Comparison of ENCODE assay signal across 27 mouse cellular contexts in the genomic region with DNA sequence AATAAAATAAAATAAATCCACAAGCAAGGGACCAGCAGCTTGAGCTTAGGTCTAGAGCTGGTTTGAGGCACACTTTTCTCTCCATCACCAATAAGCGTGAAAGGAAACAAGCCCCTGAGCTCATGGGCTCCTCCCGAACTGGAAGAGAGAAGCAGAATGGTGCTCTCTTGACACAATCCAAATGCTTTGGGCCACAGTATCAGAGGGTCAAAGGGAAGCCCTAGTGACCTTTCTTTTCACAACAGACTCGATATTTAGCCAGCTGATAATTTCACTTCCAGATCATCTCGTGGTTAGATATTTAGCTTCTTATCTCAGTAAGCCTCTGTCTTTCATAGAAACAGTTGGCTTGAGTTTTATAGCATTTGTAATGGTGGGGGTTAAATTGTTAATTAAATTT. TPM values are rescaled to one million over a fixed set of nuclear protein-coding genes. Genes with fewer than 3 reads are reported as not detected.
DNase-seq lines count a peak whose midpoint lies in the region; ATAC-seq and TF ChIP-seq lines count a peak whose summit lies in the region.
"Had no signal": no experiment of that assay in that cellular context is flagged by ENCODE, and none has a peak within 500 bp of the region (broad histone marks: within the 10 kb centered on the region; RNA-seq: fewer than 3 reads in every experiment).

No protein-coding gene starts in this region.

- 30% methylated on average over 4 of the region's 4 CpGs for WGBS in heart, adult 2 months
- WGBS in kidney, embryonic 14.5 days = 38% methylated on average over 4 of the region's 4 CpGs
- WGBS in midbrain, embryonic 11.5 days = 75% methylated on average over 4 of the region's 4 CpGs
- 83% methylated on average over 4 of the region's 4 CpGs for WGBS in midbrain, embryonic 15.5 days

- TF ChIP-seq CTCF in heart, adult 2 months (IDR thresholded peaks at IDR 0.05) = no peak

- no peak overlapping the region for H3K4me2 ChIP-seq in kidney, embryonic 14.5 days (replicated peaks; ENCODE audit: low read depth, low read length)
- H3K4me2 ChIP-seq in midbrain, embryonic 11.5 days = no peak overlapping the region
- no peak overlapping the region for H3K4me2 ChIP-seq in midbrain, embryonic 15.5 days
- H3K4me2 ChIP-seq: embryonic facial prominence, embryonic 12.5 days; embryonic facial prominence, embryonic 15.5 days; heart, embryonic 11.5 days; hindbrain, embryonic 14.5 days had no signal

- intact Hi-C loops in heart, adult 2 months (cut with DNase I) = no loop called here
- intact Hi-C loops in heart, postnatal 36 days (cut with DNase I) = no loop called here
- intact Hi-C loops in left cerebral cortex, postnatal 4 days (cut with DNase I) = no loop called here

- ATAC-seq in kidney, embryonic 14.5 days (ENCODE audit: low FRiP score, low TSS enrichment) = no peak
- ATAC-seq in midbrain, embryonic 11.5 days (ENCODE audit: low FRiP score) = no peak
- ATAC-seq in midbrain, embryonic 15.5 days (replicated peaks) = no peak
- ATAC-seq: forebrain, embryonic 14.5 days; forebrain, postnatal 0 days; hindbrain, postnatal 0 days; Patski had no signal

- TF ChIP-seq EP300 in heart, adult 2 months (IDR thresholded peaks at IDR 0.05; ENCODE audit: insufficient read depth, low read depth, low read length) = no peak

- no peak for DNase-seq in heart, adult 2 months
- DNase-seq in heart, postnatal 36 days = no peak
- peak; percentile 61 for DNase-seq in kidney, adult 9 months
- DNase-seq in midbrain, embryonic 11.5 days (ENCODE audit: low spot score, missing footprints) = peak; percentile 49
- DNase-seq in kidney, postnatal 36 days = peak; percentile 22 to 68
- DNase-seq in left cerebral cortex, postnatal 4 days = no peak
- DNase-seq: adrenal gland, postnatal 10 days; adrenal gland, postnatal 36 days; cerebellum, adult 11 months; cerebellum, adult 2 months; cerebellum, adult 9-11 months; cerebellum, postnatal 25 days; forebrain, postnatal 0 days; gastrocnemius, adult 2 months; gastrocnemius, postnatal 25 days; heart, postnatal 4 days had no signal

- peaks cover 48% of the 10 kb centered on the region for H3K36me3 ChIP-seq in heart, adult 2 months (ENCODE audit: control insufficient read depth, insufficient read depth, low read length)
- H3K36me3 ChIP-seq in kidney, embryonic 14.5 days (ENCODE audit: control insufficient read depth, insufficient read depth, low read length) = no peaks in the 10 kb centered on the region
- no peaks in the 10 kb centered on the region for H3K36me3 ChIP-seq in midbrain, embryonic 11.5 days (ENCODE audit: control insufficient read depth, insufficient read depth, low read length)
- no peaks in the 10 kb centered on the region for H3K36me3 ChIP-seq in midbrain, embryonic 15.5 days (replicated peaks)
- H3K36me3 ChIP-seq: embryonic facial prominence, embryonic 12.5 days; embryonic facial prominence, embryonic 15.5 days; G1E had no signal

- no peaks in the 10 kb centered on the region for H3K27me3 ChIP-seq in heart, adult 2 months (ENCODE audit: control insufficient read depth, insufficient read depth, low read length)
- H3K27me3 ChIP-seq in kidney, embryonic 14.5 days (ENCODE audit: control insufficient read depth, insufficient read depth, low read length) = no peaks in the 10 kb centered on the region
- no peaks in the 10 kb centered on the region for H3K27me3 ChIP-seq in midbrain, embryonic 11.5 days (ENCODE audit: control insufficient read depth, insufficient read depth, low read length)
- H3K27me3 ChIP-seq in midbrain, embryonic 15.5 days (replicated peaks) = no peaks in the 10 kb centered on the region
- H3K27me3 ChIP-seq: embryonic facial prominence, embryonic 12.5 days; embryonic facial prominence, embryonic 15.5 days; Patski had no signal

- no peak for TF ChIP-seq POLR2A in heart, adult 2 months (IDR thresholded peaks at IDR 0.05; ENCODE audit: insufficient read depth, low read depth, low read length)

- H3K79me2 ChIP-seq in heart, adult 2 months (replicated peaks; ENCODE audit: control insufficient read depth, insufficient read depth, low read length) = peaks cover 2% of the 10 kb centered on the region; the same call in 1 of the 2 replicates

- H3K27ac ChIP-seq in heart, adult 2 months = peak overlapping the region; percentile 21; the same call in 1 of the 2 replicates
- H3K27ac ChIP-seq in kidney, embryonic 14.5 days (ENCODE audit: low read depth, low read length) = no peak overlapping the region
- H3K27ac ChIP-seq in midbrain, embryonic 11.5 days (ENCODE audit: low read depth, low read length) = no peak overlapping the region
- H3K27ac ChIP-seq in midbrain, embryonic 15.5 days = no peak overlapping the region
- H3K27ac ChIP-seq: embryonic facial prominence, embryonic 12.5 days; embryonic facial prominence, embryonic 15.5 days; hindbrain, embryonic 14.5 days; hindbrain, postnatal 0 days had no signal

- peaks cover 30% of the 10 kb centered on the region for H3K4me1 ChIP-seq in heart, adult 2 months (ENCODE audit: control insufficient read depth, insufficient read depth, low read length)
- peaks cover 3% of the 10 kb centered on the region; the same call in 1 of the 2 replicates for H3K4me1 ChIP-seq in kidney, embryonic 14.5 days (ENCODE audit: control insufficient read depth, insufficient read depth, low read length)
- no peaks in the 10 kb centered on the region for H3K4me1 ChIP-seq in midbrain, embryonic 11.5 days (ENCODE audit: control insufficient read depth, insufficient read depth, low read length)
- H3K4me1 ChIP-seq in midbrain, embryonic 15.5 days = no peaks in the 10 kb centered on the region
- H3K4me1 ChIP-seq: embryonic facial prominence, embryonic 12.5 days had no signal

- no peaks in the 10 kb centered on the region for H3K9me3 ChIP-seq in kidney, embryonic 14.5 days (ENCODE audit: control insufficient read depth, low read length)
- H3K9me3 ChIP-seq in midbrain, embryonic 11.5 days (ENCODE audit: control insufficient read depth, low read length) = no peaks in the 10 kb centered on the region
- H3K9me3 ChIP-seq in midbrain, embryonic 15.5 days = no peaks in the 10 kb centered on the region
- H3K9me3 ChIP-seq: embryonic facial prominence, embryonic 12.5 days; embryonic facial prominence, embryonic 15.5 days; G1E had no signal

- no peak overlapping the region for H3K4me3 ChIP-seq in heart, adult 2 months
- H3K4me3 ChIP-seq in kidney, embryonic 14.5 days (ENCODE audit: low read length) = no peak overlapping the region
- no peak overlapping the region for H3K4me3 ChIP-seq in midbrain, embryonic 11.5 days (ENCODE audit: low read depth, low read length)
- H3K4me3 ChIP-seq in midbrain, embryonic 15.5 days = no peak overlapping the region
- H3K4me3 ChIP-seq: embryonic facial prominence, embryonic 12.5 days; embryonic facial prominence, embryonic 15.5 days; gastrocnemius, adult 2 months had no signal

- H3K9ac ChIP-seq in heart, adult 2 months (ENCODE audit: low read depth, low read length) = no peak overlapping the region
- H3K9ac ChIP-seq in kidney, embryonic 14.5 days (ENCODE audit: low read depth, low read length) = no peak overlapping the region
- no peak overlapping the region for H3K9ac ChIP-seq in midbrain, embryonic 11.5 days (ENCODE audit: low read length)
- no peak overlapping the region for H3K9ac ChIP-seq in midbrain, embryonic 15.5 days
- H3K9ac ChIP-seq: embryonic facial prominence, embryonic 12.5 days; embryonic facial prominence, embryonic 15.5 days; forebrain, postnatal 0 days; hindbrain, embryonic 14.5 days had no signal

RNA-seq across cellular contexts. Expression of gene Zfp366, which starts 12.2 kb away (rescaled TPM):
- 10 to 100 TPM in 1 of 2 experiments, 1 to 10 TPM in 1; 9.7 to 14.4 TPM for total RNA-seq in heart, adult 2 months (2021)
- polyA plus RNA-seq in heart, adult 2 months (2012; rRNA removed) = 5.0 and 7.8 TPM in 2 replicates
- 10 to 100 TPM in 1 of 2 experiments, 1 to 10 TPM in 1; 7.5 to 12.1 TPM for total RNA-seq in heart, postnatal 36 days (2021)
- 0.83 and 1.6 TPM in 2 replicates for polyA plus RNA-seq in kidney, embryonic 14.5 days (2014; fragmentation: Nextera tagmentation; extraction: Ambion mirVana)
- polyA plus RNA-seq in midbrain, embryonic 11.5 days (2014; fragmentation: Nextera tagmentation; extraction: Ambion mirVana) = 0.75 and 0.87 TPM in 2 replicates
- 0.81 and 0.89 TPM in 2 replicates for polyA plus RNA-seq in midbrain, embryonic 15.5 days (2015; fragmentation: Nextera tagmentation; extraction: Ambion mirVana)
- 1 to 10 TPM; 4.3 to 4.7 TPM for total RNA-seq in left cerebral cortex, postnatal 4 days (2021)
- total RNA-seq: CH12.LX had no signal
- polyA plus RNA-seq: G1E had no signal

Comparison
In these comparisons a context has a peak if more than half of its experiments do, and no peak if none do; other contexts are left out.
1. DNase-seq: peak in kidney, adult 9 months (single experiment), midbrain, embryonic 11.5 days (single experiment) and kidney, postnatal 36 days (2 of 2); none in heart, adult 2 months (0 of 2), heart, postnatal 36 days (0 of 2) and left cerebral cortex, postnatal 4 days (single experiment).